Mouse (Mus musculus) large intestine, adult 2 months (tissue): ENCODE measurements around the gene Elobl. TPM values are rescaled to one million over a fixed set of nuclear protein-coding genes. Genes with fewer than 3 reads are reported as not detected.

Experiments used
- DNase-seq: peaks from one replicate; pipeline ENCODE4 v3.0.0-alpha.2; 2012; ENCODE audit warnings: low read depth, low spot score
- WGBS: fragments of 180-500 bp; shearing (Covaris S2); methylation state at CpG from one replicate; pipeline ENCODE4 v1.1.7; 2018; 5-methylcytosine and 5-hydroxymethylcytosine counted together
- polyA plus RNA-seq: library from polyadenylated mRNA; depleted of rRNA; stranded (reverse); fragments of >200 nt; gene quantifications from 2 replicates; pipeline ENCODE4 v1.2.3, GENCODE M21; 2012

Elobl gene
- polyA plus RNA-seq, 1 experiment: 0.69 TPM

DNA sequence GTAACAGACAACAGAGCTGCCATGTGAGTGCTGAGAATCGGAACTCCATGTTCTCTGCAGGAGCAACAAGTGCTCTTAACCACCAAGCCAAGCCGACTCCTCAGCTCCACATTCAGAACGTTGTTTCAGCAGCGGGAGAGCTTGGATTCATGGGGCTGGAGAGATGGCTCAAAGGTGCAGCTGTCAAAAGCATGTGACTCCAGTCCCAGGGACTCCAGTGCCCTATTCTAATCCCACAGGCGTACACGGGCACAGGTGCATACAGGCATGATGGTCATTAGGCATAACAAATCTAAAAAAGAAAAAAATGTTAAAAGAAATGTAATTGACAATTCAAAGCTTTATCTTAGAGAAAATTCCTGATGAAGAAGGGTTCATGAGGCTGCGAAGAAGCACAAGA lies 26.5 kb upstream of the Elobl start:
- WGBS: 51% methylated on average over 7 of the region's 7 CpGs

GRCm38 (mm10) chr11:88989530-88989929 lies 22.8 kb upstream of the Elobl start:
- no peak for DNase-seq
- WGBS: 56% methylated on average over 5 of the region's 5 CpGs

More for the DNA sequence above, 26.5 kb upstream of the Elobl start:
- no peak for DNase-seq

DNA sequence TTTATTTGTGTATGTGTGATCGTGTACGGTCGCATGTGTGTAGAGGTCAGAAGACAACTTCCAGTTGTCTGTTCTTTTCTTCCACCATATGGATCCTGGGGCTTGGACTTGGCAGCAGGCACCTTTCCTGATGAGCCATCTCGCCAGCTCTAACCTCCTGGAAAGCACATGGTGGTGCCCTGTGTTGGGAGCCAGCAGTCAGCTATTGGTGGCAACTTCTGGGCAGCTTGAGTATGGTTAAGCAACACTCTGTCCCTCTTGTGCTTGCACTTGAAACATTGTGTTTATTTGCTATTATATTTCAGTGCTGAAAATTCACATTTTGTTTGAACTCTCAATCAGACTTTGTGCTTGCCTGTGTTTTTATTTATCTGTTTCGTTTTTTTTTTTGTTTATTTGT lies 22.2 kb upstream of the Elobl start:
- WGBS: 76% methylated on average over 5 of the region's 5 CpGs
- DNase-seq: no peak

DNA sequence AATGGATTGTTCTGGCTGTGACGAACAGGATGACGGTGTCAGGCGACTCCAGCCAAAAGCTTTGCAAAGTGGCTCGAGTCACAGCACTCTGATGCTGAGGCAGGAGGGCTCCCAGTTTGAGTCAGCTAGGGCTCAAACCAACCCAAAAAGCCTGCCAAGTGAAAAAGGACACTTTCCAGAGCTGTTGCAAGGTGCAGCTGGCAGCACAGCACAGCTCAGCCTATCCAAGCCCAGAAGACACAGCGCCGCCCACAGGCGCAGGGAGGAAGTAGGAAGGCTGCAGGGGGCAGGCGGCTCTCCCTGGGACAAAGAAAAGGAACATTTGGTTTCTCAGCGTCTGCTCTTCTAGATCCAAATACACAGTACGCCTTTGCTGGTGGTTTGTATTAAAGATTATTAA lies 19.9 kb upstream of the Elobl start:
- WGBS: 85% methylated on average over 10 of the region's 10 CpGs
- no peak for DNase-seq

- WGBS: 81% methylated on average over 8 of the region's 8 CpGs
- DNase-seq: no peak
Observed at GRCm38 (mm10) chr11:88981337-88981736, 14.6 kb upstream of the Elobl start.

DNA sequence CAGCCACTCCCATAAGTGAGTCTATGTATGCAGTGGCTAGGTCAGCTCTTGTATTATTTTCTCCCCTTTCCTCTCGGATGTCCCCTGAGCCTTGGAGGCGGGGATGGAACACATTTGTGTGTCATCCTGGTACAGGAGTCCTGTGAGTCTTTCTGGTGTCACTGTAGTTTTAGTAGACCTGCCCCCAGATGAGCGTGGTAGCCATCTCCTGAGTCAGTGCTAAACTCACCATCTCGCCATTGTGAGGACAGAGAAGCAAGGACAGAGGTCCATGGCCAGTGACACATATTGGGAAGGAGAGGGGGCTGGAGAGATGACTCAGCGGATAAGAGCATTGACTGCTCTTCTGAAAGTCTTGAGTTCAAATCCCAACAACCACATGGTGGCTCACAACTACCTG lies 10.5 kb upstream of the Elobl start:
- 93% methylated on average over 5 of the region's 5 CpGs for WGBS
- no peak for DNase-seq

DNA sequence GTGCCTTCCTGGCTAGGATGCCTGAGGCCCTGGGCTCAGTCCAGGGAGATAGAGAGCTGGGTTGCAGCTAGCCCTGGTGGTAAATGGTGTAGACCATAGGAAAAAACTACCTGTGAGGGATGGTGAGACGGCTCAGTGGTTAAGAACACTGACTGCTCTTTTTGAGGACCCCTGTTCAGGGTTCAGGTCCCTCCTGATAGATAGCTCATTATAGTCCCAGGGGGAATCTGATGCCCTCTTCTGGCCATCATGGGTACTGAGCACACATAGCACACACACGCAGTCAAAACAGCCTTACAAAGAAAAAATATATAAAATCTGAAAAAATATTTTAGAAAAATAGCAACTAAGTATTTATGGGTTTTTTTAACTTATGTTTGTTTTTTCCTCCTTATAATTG lies 9.6 kb upstream of the Elobl start:
- 95% methylated on average over 2 of the region's 2 CpGs for WGBS
- no peak for DNase-seq

- WGBS: 1% methylated on average over 62 of the region's 62 CpGs
- DNase-seq: peak; percentile 81
Observed at GRCm38 (mm10) chr11:88973776-88974701, 7.3 kb upstream of the Elobl start.

DNA sequence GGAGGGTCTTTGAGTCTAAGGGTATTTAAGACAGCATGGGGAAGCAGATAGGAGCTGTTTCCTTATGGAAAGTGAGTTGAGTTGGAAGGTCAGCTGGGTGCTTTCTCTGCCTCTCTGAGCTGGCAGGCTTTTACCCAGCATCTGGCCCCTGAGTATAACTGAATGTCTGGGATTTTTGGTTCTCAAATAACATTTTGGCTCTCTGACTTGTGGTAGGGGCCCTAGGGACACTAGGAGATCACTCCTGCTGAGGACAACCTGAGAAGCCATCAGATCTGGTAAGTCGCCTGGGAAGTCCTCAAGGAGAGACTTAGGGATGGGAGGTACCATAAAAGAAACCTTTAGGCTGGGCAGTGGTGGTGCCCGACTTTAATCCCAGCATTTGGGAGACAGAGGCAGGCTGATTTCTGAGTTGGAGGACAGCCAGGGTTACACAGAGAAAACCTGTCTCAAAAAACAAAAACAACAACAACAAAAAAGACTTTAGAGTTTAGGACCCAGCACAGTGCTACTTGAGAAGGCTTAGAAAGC lies 3.5 kb upstream of the Elobl start, which contains the start of gene Coil:
Coil (plus strand) TSS at position 51 of the 531 bp plus-strand sequence.
- DNase-seq: no peak
- WGBS: 33% methylated on average over 2 of the region's 2 CpGs

DNA sequence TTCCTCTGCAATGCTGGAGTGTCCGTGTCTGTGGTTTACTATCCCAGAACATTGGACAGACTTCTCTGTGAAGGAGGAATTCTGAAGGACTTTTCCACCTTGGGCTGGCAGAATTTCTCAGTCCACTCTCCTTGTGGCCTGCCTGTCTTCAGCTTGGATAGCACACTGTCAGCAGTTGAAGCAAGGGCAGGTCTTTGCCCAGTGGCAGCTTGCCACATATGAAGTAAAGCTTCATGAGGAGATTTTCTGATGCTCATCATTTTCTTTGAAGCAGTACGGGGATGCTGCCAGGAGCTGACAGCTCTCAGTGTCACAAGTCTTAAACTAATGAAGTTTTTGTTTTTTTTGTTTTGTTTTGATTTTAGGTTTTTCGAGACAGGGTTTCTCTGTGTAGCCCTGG lies 7.9 kb downstream of the Elobl start:
- WGBS: 71% methylated on average over 3 of the region's 3 CpGs
- DNase-seq: no peak

DNA sequence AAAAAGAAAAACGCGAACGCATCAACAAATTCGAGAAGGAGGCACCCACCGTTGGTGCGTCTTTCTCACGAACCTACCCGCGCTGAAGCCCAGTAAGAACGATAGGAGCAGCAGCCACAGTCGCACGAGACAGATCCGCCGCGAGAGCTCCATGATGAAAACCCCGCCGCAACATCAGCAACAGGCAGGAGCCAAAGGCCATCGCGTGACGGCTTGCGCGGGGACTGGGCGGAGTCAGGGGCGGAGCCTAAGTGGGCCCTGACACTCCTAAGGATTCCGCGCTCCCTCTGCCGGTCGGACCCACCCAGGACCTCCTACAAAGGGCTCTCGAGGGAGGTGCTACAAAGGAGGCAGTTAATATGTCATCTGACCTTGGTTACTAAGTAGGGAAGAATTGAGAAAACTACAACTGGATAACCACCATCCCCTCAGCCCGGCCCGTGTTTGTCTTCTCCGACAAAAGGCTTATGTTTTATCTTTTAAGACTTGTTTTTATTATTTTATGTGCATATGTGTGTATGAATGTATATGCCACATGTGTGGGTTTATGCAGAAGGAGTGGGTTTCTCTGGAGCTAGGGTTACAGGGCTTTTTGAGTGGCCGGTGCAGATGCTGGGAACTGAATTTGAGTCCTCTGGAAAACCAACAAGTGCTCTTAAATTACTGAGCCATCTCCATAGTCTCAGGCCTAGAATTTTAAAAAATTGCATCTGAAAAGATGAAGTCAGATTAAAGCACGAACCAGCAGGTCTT lies 11.3 kb downstream of the Elobl start, which contains the start of gene Scpep1:
Scpep1 (minus strand) TSS at position 249 of the 753 bp plus-strand sequence.
- WGBS: 3% methylated on average over 34 of the region's 34 CpGs
- DNase-seq: peak; percentile 87

GRCm38 (mm10) chr11:88954803-88955202 lies 11.9 kb downstream of the Elobl start:
- DNase-seq: no peak
- under 1% methylated on average over 4 of the region's 4 CpGs for WGBS

- WGBS: 59% methylated on average over 3 of the region's 3 CpGs
- DNase-seq: no peak
Observed at GRCm38 (mm10) chr11:88953582-88953981, 13.1 kb downstream of the Elobl start.

GRCm38 (mm10) chr11:88952117-88952516 lies 14.6 kb downstream of the Elobl start:
- 93% methylated on average over 5 of the region's 5 CpGs for whole genome bisulfite sequencing
- DNase-seq: no peak

- DNase-seq: no peak
- 94% methylated on average over 2 of the region's 2 CpGs for WGBS
Observed at GRCm38 (mm10) chr11:88951576-88951975, 15.2 kb downstream of the Elobl start.

DNA sequence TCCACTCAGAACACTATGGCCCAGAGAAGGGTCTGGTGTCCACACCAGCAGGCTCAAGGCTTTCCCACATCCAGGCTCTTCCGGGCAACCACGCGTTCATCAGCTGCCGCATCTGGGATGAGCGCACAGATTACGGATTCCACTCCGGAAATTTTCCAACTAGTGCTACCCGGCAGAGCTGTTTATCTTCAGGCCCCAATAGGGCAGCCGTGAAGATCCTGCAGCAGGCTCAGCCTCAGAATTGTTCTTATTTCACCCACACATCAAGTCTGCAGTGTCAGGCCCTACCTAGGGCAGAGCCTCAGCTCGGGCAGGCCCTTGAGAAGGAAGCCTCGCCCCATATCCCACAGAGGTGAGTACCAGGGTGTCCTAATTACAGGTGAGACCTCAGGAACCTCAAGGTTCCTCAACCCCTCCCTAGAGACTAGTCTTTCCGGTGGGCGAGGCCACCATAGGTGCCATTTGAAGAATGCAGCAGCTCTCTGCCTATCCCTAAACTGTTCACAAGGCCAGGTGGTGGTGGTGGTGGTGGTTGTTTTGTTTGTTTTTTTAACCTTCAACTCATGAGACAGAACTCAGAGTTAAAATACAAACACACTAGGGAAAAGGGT lies 16.0 kb downstream of the Elobl start:
- WGBS: 64% methylated on average over 13 of the region's 13 CpGs
- no peak for DNase-seq

DNA sequence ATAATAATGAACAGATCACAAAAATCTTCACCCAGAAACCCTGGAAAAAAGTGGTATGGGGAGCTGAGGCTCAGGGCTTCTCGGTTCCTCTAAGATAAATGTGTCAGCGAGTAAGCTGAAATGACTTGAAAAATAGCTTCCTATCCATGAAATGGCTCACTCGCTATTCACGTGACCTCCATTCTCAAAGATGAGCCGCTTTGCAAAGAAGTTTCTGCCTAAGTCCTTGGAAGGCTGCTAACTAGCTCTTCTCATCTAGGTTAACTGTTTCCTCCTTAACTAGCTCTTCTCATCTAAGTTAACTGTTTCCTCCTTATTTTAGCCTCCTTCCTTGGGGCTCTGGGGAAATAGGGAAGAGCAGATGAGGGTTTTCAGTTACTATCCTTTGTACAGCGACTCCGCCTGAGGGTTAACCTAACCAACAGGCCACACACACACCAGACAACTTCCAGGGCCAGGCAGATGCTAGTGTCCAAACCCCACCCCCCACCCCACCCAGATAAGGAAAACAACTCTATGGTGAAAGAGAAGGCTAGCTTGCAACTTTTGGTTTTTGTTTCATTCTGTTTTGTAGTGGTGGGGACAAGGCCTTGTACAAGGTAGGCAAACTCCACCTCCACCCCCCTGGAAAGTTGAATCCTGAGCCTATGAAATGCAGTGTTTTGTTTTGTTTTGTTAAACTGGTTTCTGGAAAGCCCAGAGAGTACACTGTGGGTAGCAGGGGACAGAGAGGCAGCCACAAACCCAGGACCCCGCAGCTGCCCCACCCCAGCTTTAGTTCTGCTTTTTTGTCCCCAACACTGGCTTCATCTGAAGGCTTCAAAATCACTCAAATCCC lies 16.7 kb downstream of the Elobl start:
- 80% methylated on average over 8 of the region's 8 CpGs for WGBS
- DNase-seq: no peak

GRCm38 (mm10) chr11:88948896-88949295 lies 17.8 kb downstream of the Elobl start:
- 76% methylated on average over 8 of the region's 8 CpGs for WGBS
- no peak for DNase-seq

GRCm38 (mm10) chr11:88945971-88946585 lies 20.7 kb downstream of the Elobl start:
- 80% methylated on average over 8 of the region's 8 CpGs for WGBS
- DNase-seq: no peak
